In genomic region chr16:87957449-87957848, GRCm38 (mm10) we compare ENCODE assay signal across 15 mouse cellular contexts.
"Had no signal": no experiment of that assay in that cellular context is flagged by ENCODE, and none has a peak within 500 bp of the region (broad histone marks: within the 10 kb centered on the region; RNA-seq: fewer than 3 reads in every experiment).

No protein-coding gene starts in this region.

- H3K4me3 ChIP-seq: neural tube, embryonic 15.5 days; stomach, embryonic 15.5 days had no signal

- H3K36me3 ChIP-seq: neural tube, embryonic 15.5 days; stomach, embryonic 15.5 days had no signal

- H3K9ac ChIP-seq: neural tube, embryonic 15.5 days; stomach, embryonic 15.5 days had no signal

- H3K27me3 ChIP-seq: neural tube, embryonic 15.5 days; stomach, embryonic 15.5 days had no signal

- H3K4me1 ChIP-seq: neural tube, embryonic 15.5 days; stomach, embryonic 15.5 days had no signal

- H3K4me2 ChIP-seq: neural tube, embryonic 15.5 days; stomach, embryonic 15.5 days had no signal

- H3K27ac ChIP-seq: neural tube, embryonic 15.5 days; stomach, embryonic 15.5 days; stomach, postnatal 0 days had no signal

- H3K9me3 ChIP-seq: neural tube, embryonic 15.5 days; stomach, embryonic 15.5 days had no signal

- DNase-seq: retina, postnatal 1 day; right cerebral cortex, adult 18-20 months; right cerebral cortex, postnatal 14 days; right cerebral cortex, postnatal 25 days; right cerebral cortex, postnatal 4 days; spleen, adult 18-20 months; thymus, adult 18-20 months; thymus, adult 2 months; thymus, postnatal 14 days; thymus, postnatal 25 days; thymus, postnatal 36 days; thymus, postnatal 4 days had no signal
